Mouse (Mus musculus) forebrain, postnatal 0 days (tissue): Measurements from ENCODE around the gene Gnb1. TPM values are rescaled to one million over a fixed set of nuclear protein-coding genes. Genes with fewer than 3 reads are reported as not detected.

Experiments
- ATAC-seq: fragments of 200-750 bp; cut with Nextera tagmentation; 2 replicates; pipeline ENCODE4 v1.8.0; 2017; ENCODE audit warnings: mild to moderate bottlenecking, moderate library complexity
- DNase-seq: peaks from one replicate; pipeline ENCODE4 v3.0.0-alpha.2; 2015
- H3K27ac ChIP-seq: fragments of 300-500 bp; sonication (generic); 2 replicates; pipeline ENCODE4 v1.5.1; 2014; ENCODE audit warnings: low read depth, mild to moderate bottlenecking, antibody characterized with exemption, low read length, moderate library complexity, mixed read lengths
- H3K27me3 ChIP-seq: fragments of 300-500 bp; sonication (generic); 2 replicates; pipeline ENCODE4 v1.6.1; 2014; ENCODE audit warnings: mild to moderate bottlenecking, low read length, mixed read lengths; ENCODE audit not compliant: insufficient read depth
- H3K36me3 ChIP-seq: fragments of 300-500 bp; sonication (generic); 2 replicates; pipeline ENCODE4 v1.6.1; 2014; ENCODE audit warnings: mild to moderate bottlenecking, moderate library complexity; ENCODE audit not compliant: insufficient read depth
- H3K4me1 ChIP-seq: fragments of 300-500 bp; sonication (generic); 2 replicates; pipeline ENCODE4 v1.6.1; 2014; ENCODE audit warnings: antibody characterized with exemption; ENCODE audit not compliant: insufficient read depth
- H3K4me2 ChIP-seq: fragments of 300-500 bp; sonication (generic); 2 replicates; pipeline ENCODE4 v1.6.1; 2014; ENCODE audit warnings: low read depth, mild to moderate bottlenecking, moderate library complexity
- H3K4me3 ChIP-seq: fragments of 300-500 bp; sonication (generic); 2 replicates; pipeline ENCODE4 v1.5.1; 2014; ENCODE audit warnings: low read depth, low read length, mixed read lengths
- H3K9ac ChIP-seq: fragments of 300-500 bp; sonication (generic); 2 replicates; pipeline ENCODE4 v1.6.1; 2014; ENCODE audit warnings: mild to moderate bottlenecking
- H3K9me3 ChIP-seq: fragments of 300-500 bp; sonication (generic); 2 replicates; pipeline ENCODE4 v1.6.1; 2016; ENCODE audit warnings: low read length
- CTCF ChIP-seq: sonication (generic); IDR thresholded peaks from 2 replicates; pipeline ENCODE4 v1.5.1; 2016; ENCODE audit warnings: antibody characterized with exemption, control low read depth, low read depth
- WGBS: fragments of 180-500 bp; shearing (Covaris S2); extraction: QIAGEN DNeasy Blood & Tissue Kit; methylation state at CpG from one replicate; pipeline ENCODE4 v1.1.7; 2014; 5-methylcytosine and 5-hydroxymethylcytosine counted together
- polyA plus RNA-seq: library from polyadenylated mRNA; unstranded; fragments of >200 nt; fragmentation: Nextera tagmentation; extraction: Ambion mirVana; gene quantifications from 2 replicates; pipeline ENCODE4 v1.2.1, GENCODE M21; 2015
- total RNA-seq: library from RNA; depleted of rRNA; stranded (reverse); fragments of >200 nt; gene quantifications from 2 replicates; pipeline ENCODE4 v1.2.3, GENCODE M21; 2014; rRNA removed

The Gnb1 gene
- 252 and 268 TPM in 2 replicates for total RNA-seq
- polyA plus RNA-seq = 1,233 and 1,420 TPM in 2 replicates

DNA sequence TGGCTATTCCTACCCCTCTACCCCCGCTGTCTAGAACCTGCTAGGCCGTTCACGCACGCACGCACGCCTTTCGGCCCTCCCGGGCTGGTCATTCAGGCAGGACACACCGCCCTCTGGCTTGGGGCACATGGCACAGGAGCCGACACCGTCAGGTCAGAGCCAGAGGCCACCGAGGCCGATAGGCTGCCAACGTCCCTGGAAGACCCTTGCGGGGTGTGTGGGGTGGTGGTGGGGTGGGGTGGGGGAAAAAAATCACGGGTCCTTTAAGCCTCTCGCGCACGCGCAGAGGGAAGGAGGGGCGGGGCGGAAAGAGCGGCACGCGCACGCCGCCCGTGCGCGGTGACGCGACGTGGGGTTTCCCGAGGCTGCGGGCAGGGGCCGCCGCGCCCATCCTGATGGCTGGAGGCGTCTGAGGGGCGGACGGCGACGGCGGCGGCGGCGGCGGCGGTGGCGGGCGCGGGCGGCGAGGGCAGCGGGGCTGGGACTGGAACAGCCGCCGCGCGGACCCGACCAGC is at the start of gene Gnb1:
Gene Gnb1 (plus strand): TSS at position 372 of the 515 bp plus-strand sequence.
- under 1% methylated on average over 36 of the region's 60 CpGs for WGBS
- peak; percentile 90 for ATAC-seq
- H3K4me1 ChIP-seq = peaks cover 25% of the 10 kb centered on the region

DNA sequence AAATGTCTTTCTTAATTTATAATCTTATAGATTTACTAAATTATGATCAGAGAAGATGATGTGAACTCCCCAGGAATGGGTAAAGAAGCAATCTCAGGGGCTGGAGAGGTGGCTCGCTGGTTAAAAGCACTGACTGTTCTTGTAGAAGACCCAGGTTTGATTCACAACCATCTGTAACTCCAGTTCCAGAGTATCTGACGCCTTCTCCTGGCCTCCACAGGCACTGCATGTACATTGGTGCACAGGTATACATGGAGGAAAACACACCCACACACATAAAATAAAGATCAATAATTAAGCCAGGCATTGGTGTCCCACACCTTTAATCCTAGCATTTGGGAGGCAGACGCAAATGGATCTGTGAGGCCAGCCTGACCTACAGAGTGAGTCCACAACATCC is 48.4 kb upstream of the Gnb1 start:
- H3K27ac ChIP-seq = no peak overlapping the region
- WGBS = 80% methylated on average over 3 of the region's 3 CpGs

More for the DNA sequence above, at the start of gene Gnb1:
- TF ChIP-seq CTCF = peak; percentile 28; the same call in 1 of the 2 replicates
- peak within 1 kb of the TSS; percentile 97 for H3K27ac ChIP-seq
- DNase-seq = peak; percentile 97
- H3K27me3 ChIP-seq = no peaks in the 10 kb centered on the region
- H3K36me3 ChIP-seq = no peaks in the 10 kb centered on the region
- H3K4me3 ChIP-seq = peak within 1 kb of the TSS; percentile 99
- H3K9ac ChIP-seq = peak within 1 kb of the TSS; percentile 99
- peak within 1 kb of the TSS; percentile 79 for H3K4me2 ChIP-seq
- H3K9me3 ChIP-seq = no peaks in the 10 kb centered on the region

DNA sequence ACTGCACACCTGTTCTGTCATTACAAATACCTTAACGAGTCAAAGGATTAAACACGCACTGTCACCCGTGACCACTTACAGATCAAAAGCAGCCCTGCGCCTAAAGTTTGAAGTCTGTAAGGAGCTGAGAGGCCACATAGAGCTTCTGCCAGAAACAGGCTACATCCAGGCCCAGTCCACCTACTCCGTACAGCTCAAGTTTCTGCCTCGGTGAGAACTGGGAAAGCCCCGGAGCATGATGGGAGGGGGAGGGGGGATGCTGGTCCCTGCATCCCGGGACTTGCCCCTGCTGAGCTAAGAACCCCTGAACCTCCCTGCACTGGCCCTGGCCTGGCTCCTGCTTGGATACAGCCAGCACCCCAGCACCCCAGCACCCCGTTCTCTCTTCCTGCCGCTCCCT is 39.6 kb upstream of the Gnb1 start:
- DNase-seq (no peak), ATAC-seq (no peak)
- 32% methylated on average over 10 of the region's 10 CpGs for WGBS
- Histone ChIP-seq H3K36me3 (no peaks in the 10 kb centered on the region), H3K4me2 (no peak overlapping the region), H3K9me3 (no peaks in the 10 kb centered on the region), H3K9ac (no peak overlapping the region), H3K4me1 (no peaks in the 10 kb centered on the region), H3K27me3 (no peaks in the 10 kb centered on the region), H3K27ac (no peak overlapping the region), H3K4me3 (no peak overlapping the region)
- TF ChIP-seq CTCF = no peak

More for the DNA sequence above, 48.4 kb upstream of the Gnb1 start:
- Histone ChIP-seq H3K9me3 (no peaks in the 10 kb centered on the region), H3K36me3 (no peaks in the 10 kb centered on the region), H3K4me1 (no peaks in the 10 kb centered on the region), H3K9ac (no peak overlapping the region), H3K27me3 (no peaks in the 10 kb centered on the region), H3K4me2 (no peak overlapping the region), H3K4me3 (no peak overlapping the region)
- DNase-seq = no peak
- ATAC-seq = no peak
- no peak for TF ChIP-seq CTCF

DNA sequence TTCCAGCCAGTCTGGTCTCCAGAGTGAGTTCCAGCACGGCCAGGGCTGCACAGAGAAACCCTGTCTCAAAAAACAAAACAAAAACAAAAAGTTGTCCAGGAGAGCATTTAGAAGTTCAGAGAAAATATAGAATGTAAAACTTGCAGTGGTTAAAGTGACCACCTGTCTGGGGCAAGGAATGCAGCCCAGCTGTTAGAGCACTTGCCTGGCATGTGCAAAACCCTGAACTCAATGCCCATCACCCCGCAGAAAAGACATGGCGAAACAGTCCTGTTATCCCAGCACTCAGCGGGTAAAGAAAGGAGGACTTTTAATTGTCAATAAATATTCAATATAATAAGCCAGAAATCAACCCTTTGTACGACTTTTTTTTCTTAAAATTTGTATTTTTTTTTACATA is 32.6 kb upstream of the Gnb1 start:
- H3K36me3 ChIP-seq = no peaks in the 10 kb centered on the region
- no peak overlapping the region for H3K4me2 ChIP-seq
- no peak for ATAC-seq
- DNase-seq = no peak
- H3K9me3 ChIP-seq = no peaks in the 10 kb centered on the region
- H3K4me1 ChIP-seq = no peaks in the 10 kb centered on the region
- 82% methylated on average over 5 of the region's 5 CpGs for WGBS
- H3K27me3 ChIP-seq = no peaks in the 10 kb centered on the region
- no peak overlapping the region for H3K27ac ChIP-seq
- no peak overlapping the region for H3K9ac ChIP-seq
- H3K4me3 ChIP-seq = no peak overlapping the region
- TF ChIP-seq CTCF = no peak

DNA sequence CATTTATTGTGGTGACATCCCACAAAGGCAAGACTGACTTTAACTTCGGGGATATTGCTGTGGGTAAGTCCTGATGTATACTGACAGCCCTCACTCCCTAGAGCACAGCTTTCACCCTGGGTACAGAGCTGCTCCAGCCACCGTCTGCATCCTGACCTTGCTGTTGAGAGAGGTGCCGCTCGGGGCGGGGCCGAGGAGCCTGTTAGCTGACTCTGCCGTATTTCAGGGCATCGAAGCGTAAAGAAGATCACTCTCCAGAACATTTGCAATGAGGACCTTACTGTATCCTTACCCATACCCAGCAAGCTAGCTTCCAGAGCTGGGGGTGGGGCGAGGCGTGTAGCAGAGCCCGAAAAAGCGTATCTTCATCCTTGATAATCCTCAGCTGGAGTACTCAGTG is 28.1 kb upstream of the Gnb1 start:
- H3K4me3 ChIP-seq = no peak overlapping the region
- H3K36me3 ChIP-seq = no peaks in the 10 kb centered on the region
- no peaks in the 10 kb centered on the region for H3K4me1 ChIP-seq
- no peak overlapping the region for H3K4me2 ChIP-seq
- DNase-seq = no peak
- no peaks in the 10 kb centered on the region for H3K9me3 ChIP-seq
- H3K9ac ChIP-seq = no peak overlapping the region
- no peak for TF ChIP-seq CTCF
- no peak overlapping the region for H3K27ac ChIP-seq
- WGBS = 88% methylated on average over 13 of the region's 13 CpGs
- ATAC-seq = no peak
- H3K27me3 ChIP-seq = no peaks in the 10 kb centered on the region

DNA sequence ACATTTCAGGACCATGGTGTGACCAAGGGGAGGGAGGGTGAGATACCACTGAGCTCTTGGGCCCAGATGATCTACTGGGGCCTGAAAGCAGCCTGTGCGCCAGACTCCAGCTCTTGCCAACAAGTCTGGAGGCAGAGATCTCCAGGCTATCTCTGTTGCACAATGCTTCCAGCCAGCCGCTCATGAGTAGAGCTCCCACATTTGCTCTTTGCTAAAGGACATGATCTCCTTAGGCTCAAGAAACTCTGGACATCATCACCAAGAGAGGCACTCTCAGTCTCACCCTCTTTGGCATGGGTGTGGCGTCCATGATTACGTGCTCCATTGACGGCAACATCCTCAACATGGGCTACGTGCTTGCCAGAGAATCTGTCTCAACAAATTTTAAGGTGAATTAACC is 27.6 kb upstream of the Gnb1 start:
- DNase-seq (no peak), ATAC-seq (no peak)
- Histone ChIP-seq H3K27me3 (no peaks in the 10 kb centered on the region), H3K27ac (no peak overlapping the region), H3K4me1 (no peaks in the 10 kb centered on the region), H3K9me3 (no peaks in the 10 kb centered on the region), H3K4me3 (no peak overlapping the region), H3K9ac (no peak overlapping the region), H3K36me3 (no peaks in the 10 kb centered on the region), H3K4me2 (no peak overlapping the region)
- 80% methylated on average over 6 of the region's 6 CpGs for WGBS
- no peak for TF ChIP-seq CTCF

DNA sequence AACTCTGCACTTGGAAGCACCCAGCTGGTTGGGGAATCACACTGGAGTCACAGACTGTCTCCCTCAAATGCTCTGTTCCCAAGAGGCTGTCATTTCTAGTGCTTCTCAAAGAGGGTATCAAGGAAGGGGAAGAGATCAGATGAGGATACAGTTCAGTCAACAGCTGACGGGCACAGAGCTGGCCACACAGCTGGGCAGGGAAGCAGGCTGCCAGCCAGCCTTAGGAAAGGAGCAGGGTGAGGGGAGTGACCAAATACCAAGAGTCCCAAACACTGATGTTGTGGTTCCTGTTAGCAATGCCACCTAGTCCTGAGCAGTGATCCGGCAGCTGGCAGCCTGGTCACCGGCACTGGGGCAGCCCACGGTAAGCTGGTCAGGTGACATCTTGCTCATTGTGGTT is 27.1 kb upstream of the Gnb1 start:
- no peaks in the 10 kb centered on the region for H3K4me1 ChIP-seq
- no peak for TF ChIP-seq CTCF
- no peak overlapping the region for H3K9ac ChIP-seq
- no peaks in the 10 kb centered on the region for H3K27me3 ChIP-seq
- no peaks in the 10 kb centered on the region for H3K9me3 ChIP-seq
- H3K36me3 ChIP-seq = no peaks in the 10 kb centered on the region
- no peak overlapping the region for H3K4me2 ChIP-seq
- no peak overlapping the region for H3K27ac ChIP-seq
- no peak for DNase-seq
- WGBS = 92% methylated on average over 4 of the region's 4 CpGs
- H3K4me3 ChIP-seq = no peak overlapping the region
- no peak for ATAC-seq
